Mouse (Mus musculus) lung, embryonic 14.5 days (tissue): ENCODE data around the gene Gm49711. TPM values are rescaled to one million over a fixed set of nuclear protein-coding genes. Genes with fewer than 3 reads are reported as not detected.

Experiments
- ATAC-seq: fragments of 200-750 bp; cut with Nextera tagmentation; 2 replicates; pipeline ENCODE4 v1.8.0; 2017; ENCODE audit warnings: mild to moderate bottlenecking, moderate TSS enrichment, moderate library complexity; ENCODE audit not compliant: insufficient read depth
- DNase-seq: peaks from one replicate; pipeline ENCODE4 v3.0.0-alpha.2; 2015
- H3K27ac ChIP-seq: fragments of 300-500 bp; sonication (generic); 2 replicates; pipeline ENCODE4 v1.5.1; 2014; ENCODE audit warnings: low read depth, mild to moderate bottlenecking, moderate library complexity
- H3K27me3 ChIP-seq: fragments of 300-500 bp; sonication (generic); 2 replicates; pipeline ENCODE4 v1.6.1; 2014; ENCODE audit warnings: low read length, control low read depth; ENCODE audit not compliant: insufficient read depth
- H3K36me3 ChIP-seq: fragments of 300-500 bp; sonication (generic); 2 replicates; pipeline ENCODE4 v1.6.1; 2014; ENCODE audit warnings: control low read depth; ENCODE audit not compliant: insufficient read depth
- H3K4me1 ChIP-seq: fragments of 300-500 bp; sonication (generic); 2 replicates; pipeline ENCODE4 v1.6.1; 2014; ENCODE audit warnings: antibody characterized with exemption, control low read depth; ENCODE audit not compliant: insufficient read depth
- H3K4me2 ChIP-seq: fragments of 300-500 bp; sonication (generic); 2 replicates; pipeline ENCODE4 v1.6.1; 2014; ENCODE audit warnings: mild to moderate bottlenecking
- H3K4me3 ChIP-seq: fragments of 300-500 bp; sonication (generic); 2 replicates; pipeline ENCODE4 v1.5.1; 2014; ENCODE audit warnings: low read depth, low read length
- H3K9ac ChIP-seq: fragments of 300-500 bp; sonication (generic); 2 replicates; pipeline ENCODE4 v1.6.1; 2014
- H3K9me3 ChIP-seq: fragments of 300-500 bp; sonication (generic); 2 replicates; pipeline ENCODE4 v1.6.1; 2016; ENCODE audit warnings: low read depth, low read length, control low read depth
- CTCF ChIP-seq: IDR thresholded peaks from 2 replicates; pipeline ENCODE4 v1.5.1; 2016; ENCODE audit warnings: antibody characterized with exemption, low read depth
- WGBS: fragments of 180-500 bp; shearing (Covaris S2); extraction: QIAGEN DNeasy Blood & Tissue Kit; methylation state at CpG from one replicate; pipeline ENCODE4 v1.1.7; 2014; 5-methylcytosine and 5-hydroxymethylcytosine counted together
- polyA plus RNA-seq: library from polyadenylated mRNA; unstranded; fragments of >200 nt; fragmentation: Nextera tagmentation; extraction: Ambion mirVana; gene quantifications from 2 replicates; pipeline ENCODE4 v1.2.1, GENCODE M21; 2014

The Gm49711 gene
- polyA plus RNA-seq, 1 experiment from 2014 or later, result not detected

DNA sequence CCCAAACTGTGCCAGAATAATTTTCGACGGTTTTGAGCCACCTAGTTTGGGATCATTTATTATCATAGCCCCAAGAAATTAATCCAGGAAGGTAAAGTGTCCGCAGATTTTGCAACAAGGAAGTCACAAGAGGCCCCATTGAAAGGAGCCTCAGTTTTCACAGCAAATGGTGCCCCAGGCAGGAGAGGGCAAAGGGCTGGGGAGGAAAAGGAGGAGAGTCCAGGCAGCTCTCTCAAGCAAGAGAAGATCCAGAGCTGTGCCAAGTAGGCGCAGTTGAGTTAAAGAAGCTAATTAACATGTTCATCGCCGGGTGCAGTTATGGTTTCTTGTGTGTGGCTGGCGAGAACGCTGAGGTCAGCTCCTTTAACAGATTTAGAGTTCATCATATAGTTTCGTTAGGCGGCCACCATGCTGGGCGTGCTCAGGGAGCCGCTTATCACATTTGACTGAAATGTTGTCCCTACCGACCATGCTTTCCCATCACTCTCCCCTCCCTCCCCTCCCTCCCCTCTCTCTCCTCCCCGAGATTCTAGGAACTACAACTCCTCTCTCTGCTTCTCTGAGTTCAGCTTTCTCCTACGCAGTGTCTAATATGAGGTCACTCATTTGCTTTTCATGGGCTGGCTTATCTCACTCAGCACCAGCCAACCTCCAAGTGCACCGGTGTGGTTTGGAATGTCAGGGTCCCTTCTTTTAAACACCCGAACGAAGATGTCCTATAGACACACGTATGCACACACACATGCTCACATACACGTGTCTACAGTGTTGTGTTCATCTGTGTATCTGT, 35.4 kb upstream of the Gm49711 start:
- Histone ChIP-seq H3K9ac (no peak overlapping the region), H3K27ac (no peak overlapping the region), H3K36me3 (no peaks in the 10 kb centered on the region), H3K4me3 (no peak overlapping the region), H3K4me2 (no peak overlapping the region), H3K4me1 (no peaks in the 10 kb centered on the region; the same call in 1 of the 2 replicates), H3K27me3 (no peaks in the 10 kb centered on the region), H3K9me3 (no peaks in the 10 kb centered on the region)
- no peak for TF ChIP-seq CTCF
- 51% methylated on average over 20 of the region's 20 CpGs for WGBS
- DNase-seq, result no peak
- ATAC-seq, result no peak

- no peak for TF ChIP-seq CTCF
- H3K27ac ChIP-seq, result no peak overlapping the region
- ATAC-seq, result no peak
- no peak overlapping the region for H3K4me3 ChIP-seq
- H3K9ac ChIP-seq, result no peak overlapping the region
- no peaks in the 10 kb centered on the region for H3K9me3 ChIP-seq
- 83% methylated on average over 3 of the region's 3 CpGs for WGBS
- H3K4me2 ChIP-seq, result no peak overlapping the region
- H3K4me1 ChIP-seq, result no peaks in the 10 kb centered on the region
- H3K36me3 ChIP-seq, result no peaks in the 10 kb centered on the region
- no peak for DNase-seq
- H3K27me3 ChIP-seq, result no peaks in the 10 kb centered on the region
Measured at GRCm38 (mm10) chr16:92033286-92033685, 24.8 kb upstream of the Gm49711 start.

DNA sequence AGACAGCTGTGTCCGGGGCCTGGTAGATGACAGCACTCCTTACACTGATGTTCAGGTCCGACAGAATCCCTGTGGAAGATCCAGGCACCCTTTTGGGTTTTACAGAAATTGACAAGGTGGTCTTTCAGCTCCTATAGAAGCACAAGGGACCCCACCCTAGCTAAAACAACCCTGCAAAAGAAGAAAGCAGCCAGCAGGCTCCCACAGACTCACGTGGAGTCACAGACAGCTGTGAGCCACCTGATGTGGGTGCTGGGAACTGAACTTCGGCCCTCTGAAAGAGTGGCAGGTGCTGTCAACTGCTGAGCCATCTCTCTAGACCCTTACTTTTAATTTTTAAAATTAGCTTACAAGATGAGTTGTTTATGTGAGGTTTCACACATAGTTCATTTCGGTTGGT, 23.4 kb upstream of the Gm49711 start:
- DNase-seq, result no peak
- ATAC-seq, result no peak
- Histone ChIP-seq H3K36me3 (no peaks in the 10 kb centered on the region), H3K27ac (no peak overlapping the region), H3K4me1 (no peaks in the 10 kb centered on the region), H3K9ac (no peak overlapping the region), H3K27me3 (no peaks in the 10 kb centered on the region), H3K9me3 (no peaks in the 10 kb centered on the region), H3K4me3 (no peak overlapping the region), H3K4me2 (no peak overlapping the region)
- no peak for TF ChIP-seq CTCF
- 61% methylated on average over 5 of the region's 5 CpGs for WGBS

DNA sequence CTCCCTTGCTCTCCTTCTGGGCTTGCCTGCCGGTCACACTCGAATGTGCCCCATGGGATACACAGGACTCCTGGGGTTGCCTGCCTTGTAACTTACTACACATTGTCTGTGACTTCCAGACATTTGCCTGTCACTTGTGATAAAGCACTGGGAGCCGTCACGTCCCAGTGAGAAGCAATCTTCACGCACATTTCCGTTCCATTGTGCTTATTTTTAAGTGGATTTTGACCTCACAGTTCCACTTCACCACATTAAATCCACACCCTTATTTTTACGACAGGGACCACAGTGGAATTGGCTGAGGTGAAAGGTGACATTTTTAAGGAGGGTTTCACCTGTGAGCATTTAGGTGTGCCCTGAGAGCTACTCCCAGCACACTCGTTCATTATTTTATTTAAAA, 21.4 kb upstream of the Gm49711 start:
- WGBS, result 55% methylated on average over 8 of the region's 8 CpGs
- H3K27ac ChIP-seq, result no peak overlapping the region
- ATAC-seq, result no peak

DNA sequence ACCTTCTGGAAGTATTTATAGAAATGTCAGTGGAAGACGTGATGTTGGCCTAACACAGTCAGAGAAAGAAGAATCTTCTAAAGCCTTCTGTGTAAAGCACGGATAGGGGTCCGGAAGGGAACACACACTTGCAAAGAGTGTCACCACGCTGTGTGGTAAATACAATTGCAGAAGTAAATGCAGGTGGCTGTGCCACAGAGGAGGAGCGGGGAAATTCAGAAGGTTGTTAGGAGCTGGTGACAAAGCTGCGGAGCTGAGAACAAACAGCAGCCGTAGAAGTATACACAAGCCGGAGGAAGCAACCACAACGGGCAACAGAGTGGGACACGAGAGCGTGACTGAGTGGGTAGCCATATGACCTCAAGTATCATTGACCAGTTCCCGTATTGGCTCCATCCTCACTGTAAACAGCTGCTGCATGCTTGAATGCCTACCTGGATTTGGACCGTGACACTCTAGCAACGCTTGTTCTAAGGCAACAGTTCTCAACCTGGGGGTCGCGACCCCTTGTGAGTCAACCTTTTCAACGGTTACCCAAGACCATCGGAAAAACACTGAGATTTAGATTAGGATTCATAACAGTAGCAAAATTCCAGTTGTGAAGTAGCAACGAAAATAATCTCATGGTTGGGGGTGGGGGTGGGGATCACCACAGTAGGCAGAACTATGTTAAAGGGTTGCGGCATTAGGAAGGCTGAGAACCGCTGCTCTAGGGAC, 20.1 kb upstream of the Gm49711 start:
- H3K4me2 ChIP-seq, result no peak overlapping the region
- H3K27me3 ChIP-seq, result no peaks in the 10 kb centered on the region
- no peak for ATAC-seq
- no peak overlapping the region for H3K9ac ChIP-seq
- H3K4me3 ChIP-seq, result no peak overlapping the region
- TF ChIP-seq CTCF, result no peak
- H3K27ac ChIP-seq, result no peak overlapping the region
- no peaks in the 10 kb centered on the region for H3K36me3 ChIP-seq
- WGBS, result 77% methylated on average over 21 of the region's 21 CpGs
- no peaks in the 10 kb centered on the region for H3K9me3 ChIP-seq
- DNase-seq, result no peak
- H3K4me1 ChIP-seq, result no peaks in the 10 kb centered on the region

More for the DNA sequence above, 21.4 kb upstream of the Gm49711 start:
- Histone ChIP-seq H3K4me2 (no peak overlapping the region), H3K4me3 (no peak overlapping the region), H3K27me3 (no peaks in the 10 kb centered on the region), H3K9me3 (no peaks in the 10 kb centered on the region), H3K9ac (no peak overlapping the region), H3K4me1 (no peaks in the 10 kb centered on the region), H3K36me3 (no peaks in the 10 kb centered on the region)
- no peak for DNase-seq
- TF ChIP-seq CTCF, result no peak

- H3K4me1 ChIP-seq, result no peaks in the 10 kb centered on the region
- DNase-seq, result no peak
- no peaks in the 10 kb centered on the region for H3K36me3 ChIP-seq
- no peaks in the 10 kb centered on the region for H3K9me3 ChIP-seq
- no peak for ATAC-seq
- H3K4me3 ChIP-seq, result no peak overlapping the region
- no peak overlapping the region for H3K4me2 ChIP-seq
- H3K9ac ChIP-seq, result no peak overlapping the region
- H3K27me3 ChIP-seq, result no peaks in the 10 kb centered on the region
- 84% methylated on average over 7 of the region's 7 CpGs for WGBS
- TF ChIP-seq CTCF, result no peak
- no peak overlapping the region for H3K27ac ChIP-seq
Measured at GRCm38 (mm10) chr16:92039421-92039820, 18.7 kb upstream of the Gm49711 start.

GRCm38 (mm10) chr16:92039966-92040365, 18.1 kb upstream of the Gm49711 start:
- Histone ChIP-seq H3K27ac (no peak overlapping the region), H3K9ac (no peak overlapping the region), H3K36me3 (no peaks in the 10 kb centered on the region), H3K4me3 (no peak overlapping the region), H3K4me1 (no peaks in the 10 kb centered on the region), H3K4me2 (no peak overlapping the region), H3K9me3 (no peaks in the 10 kb centered on the region), H3K27me3 (no peaks in the 10 kb centered on the region)
- ATAC-seq (no peak), DNase-seq (no peak)
- TF ChIP-seq CTCF, result no peak
- WGBS, result 98% methylated on average over 11 of the region's 11 CpGs
